Mouse (Mus musculus): ENCODE measurements around the gene Pik3r4. TPM values are rescaled to one million over a fixed set of nuclear protein-coding genes. Genes with fewer than 3 reads are reported as not detected.

Gene Pik3r4
- total and polyA plus RNA-seq, 2 experiments, result 10.0 to 14.1 TPM

DNA sequence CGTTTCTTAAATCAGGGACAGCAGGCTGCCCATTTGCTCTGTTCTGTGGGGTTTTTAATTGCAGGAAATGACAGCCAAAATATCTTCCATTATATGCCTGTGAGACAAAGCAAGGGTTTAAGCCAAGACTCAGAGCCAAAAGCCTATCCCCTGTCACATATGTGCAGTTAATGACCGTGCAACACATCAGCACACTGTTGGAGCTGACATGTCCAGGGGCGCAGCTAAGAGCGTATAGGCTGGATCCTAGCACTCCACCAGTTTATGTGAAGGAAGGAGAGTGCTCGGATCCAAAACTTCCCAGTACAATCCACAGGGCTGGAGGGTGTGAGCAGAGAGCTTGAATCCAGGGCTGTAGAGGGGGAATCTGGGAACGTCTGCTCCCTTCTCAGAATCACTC is 57.9 kb downstream of the Pik3r4 start:
- DNase-seq (ENCODE audit: extremely low read depth, low read depth, low spot score), result no peak
- Histone ChIP-seq H3K36me3 (ENCODE audit: control insufficient read depth, insufficient read depth, low read length) (no peaks in the 10 kb centered on the region), H3K4me1 (ENCODE audit: control insufficient read depth, insufficient read depth, low read length) (no peaks in the 10 kb centered on the region), H3K27ac (replicated peaks; ENCODE audit: insufficient read depth, low read depth, low read length) (no peak overlapping the region), H3K9ac (ENCODE audit: low read depth, low read length) (no peak overlapping the region), H3K27me3 (ENCODE audit: control insufficient read depth, insufficient read depth, low read length) (no peaks in the 10 kb centered on the region), H3K4me3 (ENCODE audit: insufficient read depth, low read depth, low read length) (no peak overlapping the region), H3K79me2 (ENCODE audit: control insufficient read depth, insufficient read depth, low read length) (no peaks in the 10 kb centered on the region)
- 84% methylated on average over 6 of the region's 6 CpGs for WGBS
- TF ChIP-seq POLR2A (IDR thresholded peaks at IDR 0.05; ENCODE audit: extremely low read depth, insufficient read depth, low read length) (no peak), CTCF (IDR thresholded peaks at IDR 0.05; ENCODE audit: low read depth, low read length) (no peak)

DNA sequence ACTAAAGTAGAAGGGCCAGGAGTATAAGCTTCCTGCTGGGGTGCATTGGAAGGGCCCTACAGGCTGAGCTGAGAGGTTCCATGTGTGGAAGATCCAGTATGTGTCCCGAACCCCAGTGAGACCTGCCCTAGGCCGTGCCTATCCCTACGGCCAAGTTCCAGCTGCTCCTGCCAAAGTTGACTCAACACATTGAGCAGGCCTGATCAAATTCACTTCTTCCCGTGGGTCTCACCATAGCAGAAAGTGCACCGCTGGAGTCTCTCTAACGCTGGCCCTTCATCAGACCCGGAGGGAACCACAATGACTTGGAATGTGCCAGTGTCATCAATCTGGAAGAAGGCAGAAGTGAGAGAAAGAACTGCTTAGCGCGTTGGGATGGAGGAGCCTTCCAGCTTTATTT is 59.2 kb downstream of the Pik3r4 start:
- Histone ChIP-seq H3K9ac (ENCODE audit: low read depth, low read length) (no peak overlapping the region), H3K36me3 (ENCODE audit: control insufficient read depth, insufficient read depth, low read length) (no peaks in the 10 kb centered on the region), H3K4me1 (ENCODE audit: control insufficient read depth, insufficient read depth, low read length) (no peaks in the 10 kb centered on the region), H3K79me2 (ENCODE audit: control insufficient read depth, insufficient read depth, low read length) (no peaks in the 10 kb centered on the region), H3K27me3 (ENCODE audit: control insufficient read depth, insufficient read depth, low read length) (no peaks in the 10 kb centered on the region), H3K27ac (replicated peaks; ENCODE audit: insufficient read depth, low read depth, low read length) (no peak overlapping the region), H3K4me3 (ENCODE audit: insufficient read depth, low read depth, low read length) (no peak overlapping the region)
- 86% methylated on average over 9 of the region's 9 CpGs for WGBS
- no peak for DNase-seq (ENCODE audit: extremely low read depth, low read depth, low spot score)
- no peak for TF ChIP-seq POLR2A (IDR thresholded peaks at IDR 0.05; ENCODE audit: extremely low read depth, insufficient read depth, low read length)
- no peak for TF ChIP-seq CTCF (IDR thresholded peaks at IDR 0.05; ENCODE audit: low read depth, low read length)

DNA sequence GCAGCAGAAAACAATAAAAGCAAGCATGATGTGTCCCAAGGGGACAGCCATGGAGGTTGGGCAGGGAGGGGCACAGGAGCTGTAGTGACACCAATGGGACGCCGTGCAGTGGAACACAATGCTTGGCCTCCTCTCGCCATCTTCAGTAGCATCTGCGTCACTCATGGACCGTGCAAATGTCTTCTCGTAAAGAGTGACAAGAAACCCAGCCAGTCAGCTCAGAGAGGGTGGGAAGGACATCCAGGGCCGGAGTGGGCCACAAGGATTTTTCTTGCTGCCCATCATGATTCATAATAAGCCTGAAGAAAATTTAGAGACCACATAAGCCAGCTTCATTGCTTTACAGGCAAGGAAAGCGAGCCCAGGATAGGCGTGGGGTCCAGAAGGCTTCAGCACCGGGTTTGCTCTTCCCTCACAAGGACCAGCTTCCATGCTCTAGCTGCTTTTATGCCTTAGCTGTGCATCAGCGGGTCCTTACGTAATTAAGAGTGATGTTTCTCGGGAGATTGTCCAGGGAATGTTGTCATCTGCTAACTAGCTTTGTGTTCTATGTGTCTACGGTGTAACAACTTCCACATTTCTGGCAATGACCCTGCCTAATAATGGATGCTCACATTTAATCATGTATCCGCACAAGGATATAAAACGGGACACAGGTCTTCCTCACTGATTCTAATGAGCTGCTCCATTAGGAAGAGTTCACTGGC is 61.6 kb downstream of the Pik3r4 start:
- no peak overlapping the region for H3K4me3 ChIP-seq (ENCODE audit: insufficient read depth, low read depth, low read length)
- H3K9ac ChIP-seq (ENCODE audit: low read depth, low read length), result no peak overlapping the region
- 88% methylated on average over 16 of the region's 16 CpGs for WGBS
- H3K36me3 ChIP-seq (ENCODE audit: control insufficient read depth, insufficient read depth, low read length), result no peaks in the 10 kb centered on the region
- H3K27ac ChIP-seq (replicated peaks; ENCODE audit: insufficient read depth, low read depth, low read length), result no peak overlapping the region
- H3K79me2 ChIP-seq (ENCODE audit: control insufficient read depth, insufficient read depth, low read length), result no peaks in the 10 kb centered on the region
- TF ChIP-seq POLR2A (IDR thresholded peaks at IDR 0.05; ENCODE audit: extremely low read depth, insufficient read depth, low read length) (no peak), CTCF (IDR thresholded peaks at IDR 0.05; ENCODE audit: low read depth, low read length) (no peak)
- no peaks in the 10 kb centered on the region for H3K4me1 ChIP-seq (ENCODE audit: control insufficient read depth, insufficient read depth, low read length)
- DNase-seq (ENCODE audit: extremely low read depth, low read depth, low spot score), result no peak
- no peaks in the 10 kb centered on the region for H3K27me3 ChIP-seq (ENCODE audit: control insufficient read depth, insufficient read depth, low read length)

DNA sequence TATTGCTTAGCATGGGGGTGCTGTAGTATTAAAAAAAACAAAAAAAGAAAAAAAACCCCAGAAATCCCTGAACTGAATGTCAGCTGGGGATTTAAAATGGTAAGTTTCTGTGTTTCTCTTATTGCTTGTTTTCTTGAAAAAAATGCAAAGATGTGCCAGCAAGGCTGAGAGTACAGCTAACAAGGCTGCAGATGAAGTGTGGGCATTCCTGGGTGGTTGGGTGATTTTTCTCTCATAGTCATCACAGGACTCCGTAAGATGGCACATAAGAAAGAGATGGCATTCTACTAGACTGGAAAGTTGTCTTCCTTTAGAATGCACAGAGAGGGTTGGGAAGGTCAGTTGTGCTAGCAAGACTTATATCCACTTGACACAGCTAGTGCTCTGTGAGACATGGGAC is 62.2 kb downstream of the Pik3r4 start:
- TF ChIP-seq CTCF (IDR thresholded peaks at IDR 0.05; ENCODE audit: low read depth, low read length), result no peak
- no peak for TF ChIP-seq POLR2A (IDR thresholded peaks at IDR 0.05; ENCODE audit: extremely low read depth, insufficient read depth, low read length)
- H3K36me3 ChIP-seq (ENCODE audit: control insufficient read depth, insufficient read depth, low read length), result no peaks in the 10 kb centered on the region
- WGBS, result 100% methylated on average over 1 of the region's 1 CpGs

DNA sequence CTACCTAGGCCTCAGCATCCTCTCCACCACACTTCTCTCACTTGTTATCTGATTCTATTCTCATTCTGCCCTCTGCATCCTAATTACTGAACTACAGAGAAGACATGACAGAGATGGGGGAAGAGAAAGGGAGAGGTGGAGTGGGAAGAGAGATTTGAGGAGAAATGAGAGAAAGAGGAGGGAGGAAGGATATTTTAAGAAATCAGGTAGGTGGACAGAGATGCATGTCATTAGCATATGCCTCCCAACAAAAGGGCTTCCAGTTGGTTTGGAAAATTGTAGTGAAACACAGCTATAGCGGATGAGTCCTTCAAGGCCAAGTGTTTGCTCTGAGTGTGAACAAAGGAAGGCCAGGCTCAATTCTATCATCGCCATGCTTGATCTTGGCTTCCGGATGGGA is 69.3 kb downstream of the Pik3r4 start:
- WGBS, result 92% methylated on average over 3 of the region's 3 CpGs
- Histone ChIP-seq H3K4me1 (ENCODE audit: control insufficient read depth, insufficient read depth, low read length) (no peaks in the 10 kb centered on the region), H3K9ac (ENCODE audit: low read depth, low read length) (no peak overlapping the region), H3K27ac (replicated peaks; ENCODE audit: insufficient read depth, low read depth, low read length) (no peak overlapping the region), H3K27me3 (ENCODE audit: control insufficient read depth, insufficient read depth, low read length) (no peaks in the 10 kb centered on the region), H3K4me3 (ENCODE audit: insufficient read depth, low read depth, low read length) (no peak overlapping the region), H3K36me3 (ENCODE audit: control insufficient read depth, insufficient read depth, low read length) (no peaks in the 10 kb centered on the region), H3K79me2 (ENCODE audit: control insufficient read depth, insufficient read depth, low read length) (no peaks in the 10 kb centered on the region)
- no peak for DNase-seq (ENCODE audit: extremely low read depth, low read depth, low spot score)
- TF ChIP-seq CTCF (IDR thresholded peaks at IDR 0.05; ENCODE audit: low read depth, low read length) (no peak), POLR2A (IDR thresholded peaks at IDR 0.05; ENCODE audit: extremely low read depth, insufficient read depth, low read length) (no peak)

More for the DNA sequence above, 62.2 kb downstream of the Pik3r4 start:
- Histone ChIP-seq H3K27ac (replicated peaks; ENCODE audit: insufficient read depth, low read depth, low read length) (no peak overlapping the region), H3K79me2 (ENCODE audit: control insufficient read depth, insufficient read depth, low read length) (no peaks in the 10 kb centered on the region), H3K4me1 (ENCODE audit: control insufficient read depth, insufficient read depth, low read length) (no peaks in the 10 kb centered on the region), H3K9ac (ENCODE audit: low read depth, low read length) (no peak overlapping the region), H3K4me3 (ENCODE audit: insufficient read depth, low read depth, low read length) (no peak overlapping the region), H3K27me3 (ENCODE audit: control insufficient read depth, insufficient read depth, low read length) (no peaks in the 10 kb centered on the region)
- DNase-seq (ENCODE audit: extremely low read depth, low read depth, low spot score), result no peak

DNA sequence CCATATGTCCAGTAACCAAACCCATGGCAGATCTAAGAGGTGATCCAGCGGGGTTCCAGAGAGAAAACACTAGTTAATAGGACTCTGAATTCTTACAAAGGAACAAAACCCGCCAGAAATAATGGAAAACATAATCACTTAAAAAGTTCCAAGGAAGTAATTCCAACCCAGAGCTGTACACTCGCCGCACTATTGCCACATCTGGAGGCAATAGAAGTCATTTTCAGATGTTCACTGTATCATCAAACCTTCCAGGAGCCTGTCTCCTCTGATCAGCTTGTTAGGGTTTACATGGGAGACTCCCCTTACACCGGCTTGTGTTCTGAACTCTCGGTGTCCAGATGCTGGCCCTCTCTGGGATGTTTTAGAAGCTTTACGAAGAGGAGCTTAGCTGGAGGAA is 76.6 kb downstream of the Pik3r4 start:
- H3K36me3 ChIP-seq (ENCODE audit: control insufficient read depth, insufficient read depth, low read length), result no peaks in the 10 kb centered on the region
- no peak for DNase-seq (ENCODE audit: extremely low read depth, low read depth, low spot score)
- H3K27ac ChIP-seq (replicated peaks; ENCODE audit: insufficient read depth, low read depth, low read length), result no peak overlapping the region
- WGBS, result 87% methylated on average over 7 of the region's 7 CpGs
- TF ChIP-seq CTCF (IDR thresholded peaks at IDR 0.05; ENCODE audit: low read depth, low read length) (no peak), POLR2A (IDR thresholded peaks at IDR 0.05; ENCODE audit: extremely low read depth, insufficient read depth, low read length) (no peak)
- H3K9ac ChIP-seq (ENCODE audit: low read depth, low read length), result no peak overlapping the region
- no peak overlapping the region for H3K4me3 ChIP-seq (ENCODE audit: insufficient read depth, low read depth, low read length)
- H3K4me1 ChIP-seq (ENCODE audit: control insufficient read depth, insufficient read depth, low read length), result no peaks in the 10 kb centered on the region
- H3K27me3 ChIP-seq (ENCODE audit: control insufficient read depth, insufficient read depth, low read length), result no peaks in the 10 kb centered on the region
- H3K79me2 ChIP-seq (ENCODE audit: control insufficient read depth, insufficient read depth, low read length), result no peaks in the 10 kb centered on the region
